Mouse (Mus musculus): Measurements from ENCODE around the gene Cetn4.

Cetn4 gene

GRCm38 (mm10) chr3:37325317-37326112 is 13.0 kb upstream of the Cetn4 start:
- TF ChIP-seq GATA4 (IDR thresholded peaks at IDR 0.05; ENCODE audit: insufficient replicate concordance, low read length): no peak

DNA sequence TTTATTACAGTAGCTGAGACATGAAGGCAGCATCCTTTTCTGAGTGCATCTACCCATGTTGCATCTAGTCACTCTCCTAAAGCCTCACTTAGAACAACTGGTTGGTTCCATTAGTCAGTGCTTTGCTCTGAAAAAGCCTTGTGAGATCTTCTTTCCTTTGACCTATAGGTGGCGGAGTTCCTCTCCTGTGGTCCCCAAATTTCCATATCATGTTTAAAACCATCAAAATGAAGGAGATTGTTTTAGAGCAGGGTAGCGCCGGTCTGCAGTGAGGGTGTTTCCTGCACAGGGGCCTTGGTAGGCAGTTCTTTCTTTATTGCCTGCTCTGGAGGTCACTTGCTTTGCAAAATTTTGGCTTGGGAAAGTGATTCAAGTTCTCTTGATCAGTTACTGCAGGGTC is 11.8 kb upstream of the Cetn4 start:
- no peak for TF ChIP-seq GATA4 (IDR thresholded peaks at IDR 0.05; ENCODE audit: insufficient replicate concordance, low read length)

DNA sequence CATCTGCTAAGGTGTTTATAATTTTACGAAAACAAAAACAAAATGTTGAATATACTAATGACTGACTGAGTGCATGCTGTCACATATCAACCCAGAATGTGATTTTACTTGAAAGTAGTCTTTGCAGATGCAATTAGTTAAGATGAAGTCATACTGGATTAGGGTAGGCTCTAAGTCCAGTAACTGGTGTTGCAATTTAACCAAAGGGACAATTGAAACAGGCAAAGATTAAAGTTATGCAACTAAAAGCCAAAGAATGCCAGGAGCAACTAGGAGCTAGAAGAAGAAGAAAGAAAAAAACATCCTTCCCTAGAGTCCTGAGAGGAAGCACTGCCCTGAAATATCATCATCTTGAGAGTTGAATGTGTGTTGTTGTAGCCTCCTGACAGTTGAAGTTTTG is 3.7 kb upstream of the Cetn4 start:
- no peak for TF ChIP-seq GATA4 (IDR thresholded peaks at IDR 0.05; ENCODE audit: insufficient replicate concordance, low read length)

DNA sequence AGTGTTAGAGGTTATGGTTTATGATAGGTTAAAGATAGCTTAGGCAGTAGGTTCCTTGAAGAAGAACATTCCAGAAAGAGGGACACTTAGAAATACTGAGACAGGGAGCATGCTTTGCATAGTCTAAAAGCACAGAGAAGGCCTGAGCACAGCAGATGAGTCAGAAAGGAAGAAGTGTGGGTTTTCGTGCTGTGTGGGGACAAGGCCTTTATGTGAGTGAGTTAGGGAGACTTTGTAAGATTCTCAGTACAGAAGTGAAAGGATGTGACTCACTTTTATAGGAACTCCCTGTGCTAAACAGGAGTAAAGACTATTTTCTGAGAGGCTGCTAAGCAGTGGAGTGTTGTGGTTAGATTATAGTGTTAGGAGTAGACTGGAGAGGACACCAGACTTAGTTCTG is 863 bp upstream of the Cetn4 start:
- TF ChIP-seq GATA4 (IDR thresholded peaks at IDR 0.05; ENCODE audit: insufficient replicate concordance, low read length): no peak

GRCm38 (mm10) chr3:37311897-37312369 is 575 bp downstream of the Cetn4 start:
- no peak for TF ChIP-seq GATA4 (IDR thresholded peaks at IDR 0.05; ENCODE audit: insufficient replicate concordance, low read length)

GRCm38 (mm10) chr3:37303392-37304139 is 8.9 kb downstream of the Cetn4 start:
- TF ChIP-seq GATA4 (IDR thresholded peaks at IDR 0.05; ENCODE audit: insufficient replicate concordance, low read length): no peak

- TF ChIP-seq GATA4 (IDR thresholded peaks at IDR 0.05; ENCODE audit: insufficient replicate concordance, low read length): no peak
Measured at GRCm38 (mm10) chr3:37302685-37303084, 9.8 kb downstream of the Cetn4 start.

DNA sequence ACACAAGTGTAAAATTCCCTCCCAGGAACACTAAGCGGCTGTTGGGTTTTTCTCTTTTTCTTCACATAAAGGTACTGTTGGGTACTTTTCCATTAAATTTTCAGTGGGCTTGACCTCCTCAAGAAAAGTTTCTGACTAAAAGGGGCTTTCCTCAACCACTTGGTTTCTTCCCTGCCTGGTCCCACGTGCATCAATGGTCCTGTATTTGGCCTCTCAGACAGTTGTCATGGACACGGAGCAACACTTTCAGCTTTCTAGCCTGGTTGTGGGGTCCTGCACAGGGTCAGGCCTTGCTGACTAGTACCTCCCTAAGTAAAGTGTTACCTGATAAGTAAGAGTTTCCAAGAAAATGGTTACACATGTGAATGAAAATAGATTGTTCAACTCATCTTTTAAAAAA is 13.0 kb downstream of the Cetn4 start:
- no peak for TF ChIP-seq GATA4 (IDR thresholded peaks at IDR 0.05; ENCODE audit: insufficient replicate concordance, low read length)

GRCm38 (mm10) chr3:37292654-37293053 is 19.9 kb downstream of the Cetn4 start:
- TF ChIP-seq GATA4 (IDR thresholded peaks at IDR 0.05; ENCODE audit: insufficient replicate concordance, low read length): no peak

GRCm38 (mm10) chr3:37291929-37292328 is 20.6 kb downstream of the Cetn4 start:
- no peak for TF ChIP-seq GATA4 (IDR thresholded peaks at IDR 0.05; ENCODE audit: insufficient replicate concordance, low read length)

DNA sequence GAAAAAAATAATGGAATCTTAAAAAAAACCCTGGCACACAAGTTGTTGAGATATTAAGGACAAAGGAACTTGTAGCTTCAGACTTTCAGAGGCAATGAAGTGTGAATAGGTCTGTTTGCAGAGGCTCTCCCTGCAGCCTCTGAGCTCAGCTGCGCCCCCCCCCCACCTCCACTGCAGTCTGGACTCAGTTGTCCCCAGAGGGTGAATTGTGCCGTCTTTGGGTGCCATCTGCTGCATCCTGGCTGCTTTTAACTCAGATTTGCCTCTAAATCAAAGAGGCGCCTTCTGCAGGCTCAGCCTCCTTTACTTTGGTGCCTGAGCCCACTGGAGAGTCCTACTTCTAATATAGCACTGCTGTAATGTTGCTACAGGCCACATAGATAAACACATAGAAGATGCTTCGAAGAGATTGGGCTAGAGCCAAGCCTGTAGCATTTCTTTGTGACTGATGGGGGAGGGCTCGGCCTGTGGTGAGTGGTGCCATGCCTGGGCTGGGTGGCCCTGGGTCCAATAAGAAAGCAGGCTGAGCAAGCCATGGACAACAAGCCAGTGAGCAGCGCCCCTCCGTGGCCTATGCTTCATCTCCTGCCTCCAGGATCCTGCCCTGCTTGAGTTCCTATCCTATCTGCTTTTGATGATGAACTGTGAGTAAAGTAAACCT is 21.5 kb downstream of the Cetn4 start:
- no peak for TF ChIP-seq GATA4 (IDR thresholded peaks at IDR 0.05; ENCODE audit: insufficient replicate concordance, low read length)

GRCm38 (mm10) chr3:37289237-37289636 is 23.3 kb downstream of the Cetn4 start:
- no peak for TF ChIP-seq GATA4 (IDR thresholded peaks at IDR 0.05; ENCODE audit: insufficient replicate concordance, low read length)

GRCm38 (mm10) chr3:37283234-37283633 is 29.3 kb downstream of the Cetn4 start:
- no peak for TF ChIP-seq GATA4 (IDR thresholded peaks at IDR 0.05; ENCODE audit: insufficient replicate concordance, low read length)

- no peak for TF ChIP-seq GATA4 (IDR thresholded peaks at IDR 0.05; ENCODE audit: insufficient replicate concordance, low read length)
Measured at GRCm38 (mm10) chr3:37282299-37282922, 30.1 kb downstream of the Cetn4 start.

DNA sequence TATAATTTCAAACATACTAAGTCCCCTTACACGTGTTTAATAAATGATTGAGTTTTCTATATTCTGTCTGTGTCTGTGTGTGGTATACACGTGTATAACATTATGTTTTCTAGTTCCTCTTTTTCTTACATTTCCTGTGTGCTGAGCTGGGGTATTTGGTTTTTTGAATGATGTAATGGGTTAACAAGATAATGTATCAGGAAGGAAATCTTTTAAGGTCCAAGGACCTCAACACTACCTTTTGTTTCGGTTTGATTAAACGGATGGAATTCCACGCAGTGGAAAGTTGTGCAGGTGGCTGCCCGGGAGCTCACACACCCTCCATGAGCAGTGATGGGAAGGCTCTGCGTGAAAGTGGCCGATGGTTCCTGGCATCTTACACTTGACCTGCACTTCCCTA is 31.6 kb downstream of the Cetn4 start:
- no peak for TF ChIP-seq GATA4 (IDR thresholded peaks at IDR 0.05; ENCODE audit: insufficient replicate concordance, low read length)
